Mouse (Mus musculus) kidney, postnatal 25 days (tissue): ENCODE measurements around the gene Rbms2.

Source experiments
- DNase-seq, 2 experiments: peaks; one replicate each; pipeline ENCODE4 v3.0.0; 2021; ENCODE audit warnings: mixed read lengths in 2 of 2

The Rbms2 gene

GRCm38 (mm10) chr10:128133650-128134332 is 46.3 kb downstream of the Rbms2 start:
- DNase-seq: no peak

DNA sequence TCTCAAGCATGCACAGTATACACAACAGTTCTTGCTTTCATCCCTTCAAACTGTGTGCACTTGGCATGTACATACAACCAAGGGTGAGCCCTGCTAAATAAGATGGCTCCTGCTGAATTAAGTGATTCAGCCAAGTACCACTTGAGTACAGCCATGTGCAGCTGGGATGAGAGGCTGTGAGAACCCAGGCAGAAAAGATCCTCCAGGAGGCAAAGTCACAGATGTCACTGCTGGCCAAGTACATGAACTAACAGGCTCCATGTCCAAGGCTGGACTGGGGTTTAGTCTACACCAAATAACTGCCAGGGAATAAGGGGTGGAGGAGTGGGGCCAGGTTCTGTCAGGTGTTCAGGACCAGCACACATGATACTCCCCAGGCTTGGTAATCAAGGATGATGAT is 48.3 kb downstream of the Rbms2 start:
- no peak for DNase-seq

DNA sequence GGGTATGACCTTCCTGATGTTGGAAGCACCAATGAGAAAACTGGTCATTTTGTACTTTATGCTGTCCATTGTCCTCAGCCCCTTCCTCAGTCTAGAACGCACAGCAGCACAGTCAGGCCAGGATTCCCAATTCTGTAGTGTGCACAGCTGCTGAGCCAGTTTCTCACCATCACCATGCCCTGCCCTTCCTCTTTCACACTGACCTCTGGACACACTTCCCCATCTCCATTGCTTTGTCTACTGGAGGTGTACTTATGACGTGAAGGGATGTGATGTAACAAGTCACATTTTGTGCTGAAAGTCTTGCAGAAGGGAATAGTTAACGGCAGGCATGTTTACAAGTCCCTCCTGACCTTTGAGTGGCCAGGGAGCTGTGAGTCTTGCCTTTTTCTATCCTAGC is 48.8 kb downstream of the Rbms2 start:
- no peak for DNase-seq

- DNase-seq: no peak
Measured at GRCm38 (mm10) chr10:128128143-128128542, 52.0 kb downstream of the Rbms2 start.

GRCm38 (mm10) chr10:128127497-128127896 is 52.6 kb downstream of the Rbms2 start:
- DNase-seq: no peak

DNA sequence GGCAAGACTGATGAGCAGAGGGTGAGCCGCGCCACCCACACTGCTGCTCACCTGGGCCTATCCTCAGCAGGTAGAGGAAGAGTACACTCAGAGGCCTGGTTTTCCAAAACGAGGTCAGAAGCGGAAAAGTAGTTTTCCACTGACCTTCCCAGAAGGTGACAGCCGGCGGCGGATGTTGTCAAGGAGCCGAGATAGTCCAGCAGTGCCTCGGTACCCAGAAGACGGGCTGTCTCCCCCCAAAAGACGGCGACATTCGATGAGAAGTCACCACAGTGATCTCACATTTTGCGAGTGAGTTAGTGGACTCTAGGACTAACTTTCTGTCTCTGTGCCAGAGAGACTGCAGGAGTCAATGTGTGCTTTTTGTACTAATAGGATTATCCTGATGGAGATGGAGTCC is 54.1 kb downstream of the Rbms2 start:
- no peak for DNase-seq

DNA sequence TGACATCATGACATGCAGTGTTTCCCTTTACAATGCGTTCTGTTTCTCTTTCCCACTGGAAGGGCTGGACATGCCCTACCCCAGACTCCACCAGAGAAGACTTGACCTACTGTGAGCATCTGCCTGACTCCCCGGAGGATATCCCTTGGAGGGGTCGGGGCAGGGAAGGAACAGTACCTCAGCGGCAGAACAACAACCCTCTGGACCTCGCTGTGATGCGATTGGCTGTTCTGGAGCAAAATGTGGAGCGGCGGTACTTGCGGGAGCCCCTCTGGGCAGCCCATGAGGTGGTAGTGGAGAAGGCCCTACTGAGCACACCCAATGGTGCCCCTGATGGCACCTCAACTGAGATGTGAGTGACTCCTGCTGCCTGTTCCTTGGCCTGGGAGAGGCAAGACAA is 55.3 kb downstream of the Rbms2 start:
- no peak for DNase-seq

GRCm38 (mm10) chr10:128123833-128124232 is 56.3 kb downstream of the Rbms2 start:
- no peak for DNase-seq

GRCm38 (mm10) chr10:128111227-128111626 is 68.9 kb downstream of the Rbms2 start:
- DNase-seq: no peak

- DNase-seq: no peak
Measured at GRCm38 (mm10) chr10:128110103-128110761, 69.9 kb downstream of the Rbms2 start.

DNA sequence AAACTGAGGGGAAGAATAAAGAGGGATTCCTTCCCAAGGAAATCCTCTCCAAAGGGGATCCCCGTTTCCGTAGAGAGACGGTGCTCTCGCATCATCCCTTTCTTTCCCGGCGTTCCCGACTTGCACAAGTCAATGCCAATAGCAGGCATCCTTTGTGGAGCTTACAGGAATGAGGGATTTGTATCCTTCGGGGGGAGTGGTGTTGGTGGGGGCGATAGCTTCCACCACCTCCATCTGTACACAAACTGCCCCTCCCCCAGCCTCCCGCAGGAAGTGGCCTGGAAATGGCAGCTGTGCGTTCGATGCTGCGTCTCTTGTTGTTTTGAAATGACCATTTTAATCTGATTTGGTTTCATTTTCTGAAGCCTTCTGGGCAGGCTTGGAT is 82.5 kb downstream of the Rbms2 start:
- peak; percentile 74 to 80 for DNase-seq

- DNase-seq: peak; percentile 89 to 92
Measured at GRCm38 (mm10) chr10:128096693-128097586, 83.2 kb downstream of the Rbms2 start.

DNA sequence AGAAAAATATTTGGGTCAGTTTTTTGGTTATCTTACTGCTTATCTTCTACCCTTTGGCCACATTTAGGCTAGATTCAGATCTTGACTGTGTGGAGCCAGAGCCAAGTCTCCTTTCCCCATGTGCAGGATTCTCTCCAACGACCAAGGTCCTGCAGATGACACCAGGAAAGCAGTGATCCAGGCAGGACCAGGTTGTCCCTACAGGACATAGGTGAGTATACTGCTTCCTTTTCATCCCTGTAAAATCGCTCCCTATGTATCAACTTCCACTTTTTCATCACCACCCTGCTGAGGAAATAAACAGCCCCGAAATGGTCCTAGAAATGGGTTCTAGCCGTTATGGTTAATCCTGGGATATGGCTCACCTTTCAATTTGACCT is 83.8 kb downstream of the Rbms2 start:
- DNase-seq: no peak

DNA sequence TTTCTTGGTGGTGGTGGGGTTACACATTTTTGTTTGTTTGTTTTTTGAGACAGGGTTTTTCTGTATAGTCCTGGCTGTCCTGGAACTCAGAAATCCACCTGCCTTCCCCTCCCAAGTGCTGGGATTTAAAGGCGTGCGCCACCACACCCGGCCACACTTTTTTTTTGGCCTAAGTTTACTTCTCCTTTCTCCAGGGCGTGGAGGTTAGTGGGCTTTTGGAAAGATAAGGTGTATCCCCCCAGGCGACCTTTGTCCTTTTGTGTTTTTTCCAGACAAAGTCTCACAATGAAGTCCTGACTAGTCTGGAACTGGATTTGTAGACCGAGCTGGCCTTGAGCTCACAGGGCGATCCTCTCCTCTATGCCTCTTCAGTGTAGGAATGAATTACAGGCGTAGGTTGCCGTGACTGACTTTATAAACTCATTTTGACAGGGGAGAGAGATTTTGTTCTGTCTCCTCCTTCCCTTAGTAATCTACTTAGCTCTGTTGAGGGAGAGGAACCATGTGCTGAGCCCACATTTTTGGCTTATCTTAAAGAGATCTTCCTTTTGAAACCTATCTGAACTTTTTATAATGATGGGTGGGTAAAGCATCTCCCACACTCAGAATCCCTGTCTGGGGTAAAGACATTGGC is 85.0 kb downstream of the Rbms2 start:
- DNase-seq: no peak

DNA sequence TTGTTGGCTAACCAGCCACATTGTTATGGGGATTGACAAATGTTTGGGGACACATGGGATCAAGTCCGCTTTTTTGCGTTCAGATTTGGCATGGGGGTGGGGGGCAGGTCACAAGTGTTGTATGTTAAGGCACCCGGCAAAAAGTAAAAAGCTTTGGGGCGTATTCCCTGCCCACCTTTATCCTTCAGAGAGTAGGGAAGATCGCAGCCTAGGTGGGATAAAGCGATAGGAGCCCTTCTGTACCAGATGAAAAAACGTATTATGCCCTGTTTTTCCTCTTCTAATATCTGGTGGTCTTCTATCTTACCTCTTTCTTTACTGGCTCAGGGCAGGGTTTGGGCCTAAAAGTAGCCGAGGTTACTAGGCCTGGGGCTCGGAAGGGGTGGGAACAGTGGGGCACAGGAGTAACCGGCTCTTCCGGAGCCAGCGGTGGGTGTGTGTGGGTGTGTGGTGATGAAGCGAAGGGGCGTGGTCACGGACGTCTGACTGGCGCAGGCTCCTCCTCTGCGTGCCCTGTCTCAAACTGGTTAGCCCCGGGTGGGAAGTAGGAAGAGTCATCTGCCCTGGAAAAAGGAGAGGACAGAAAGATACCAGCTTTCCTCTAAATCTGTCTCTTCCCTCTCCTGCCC is 85.6 kb downstream of the Rbms2 start:
- DNase-seq: peak; percentile 97

DNA sequence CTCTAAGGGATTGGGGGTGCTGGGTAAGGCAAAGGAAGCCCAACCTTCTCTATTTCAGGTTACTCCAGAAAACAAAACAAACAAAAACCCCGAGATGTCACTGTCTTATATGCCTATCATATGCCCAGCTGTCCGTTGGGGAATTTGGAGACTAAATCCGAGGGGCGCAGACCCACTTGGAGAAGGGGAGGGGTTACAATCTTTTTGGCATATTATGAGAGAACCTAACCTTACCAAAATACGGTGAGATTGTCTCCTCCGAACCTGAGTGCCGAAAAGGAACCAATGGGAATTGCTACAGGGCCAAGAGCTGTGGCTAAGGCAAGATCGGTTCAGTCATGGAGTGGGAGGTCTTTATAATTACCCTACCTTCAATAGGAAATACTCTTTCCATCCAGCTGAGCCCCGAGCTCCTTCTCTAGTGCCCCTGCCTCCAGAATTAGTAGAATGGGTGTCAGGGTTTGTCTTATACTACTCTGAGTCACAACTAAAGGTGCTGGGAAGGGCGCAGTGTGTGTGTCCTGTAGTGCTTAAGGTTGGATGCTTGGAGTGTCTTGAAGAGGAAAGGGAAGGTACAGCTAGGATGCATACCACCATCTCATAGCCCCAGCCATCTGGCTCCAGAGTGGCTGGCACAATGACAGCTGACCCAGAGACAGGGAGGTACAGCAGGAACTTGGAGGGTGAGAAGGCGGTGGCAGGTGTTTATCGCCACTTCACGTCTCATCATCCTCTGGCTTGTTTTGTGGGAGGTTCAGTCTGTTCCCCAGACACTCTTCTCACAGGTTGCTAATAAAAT is 86.4 kb downstream of the Rbms2 start:
- DNase-seq: peak; percentile 36 to 53

DNA sequence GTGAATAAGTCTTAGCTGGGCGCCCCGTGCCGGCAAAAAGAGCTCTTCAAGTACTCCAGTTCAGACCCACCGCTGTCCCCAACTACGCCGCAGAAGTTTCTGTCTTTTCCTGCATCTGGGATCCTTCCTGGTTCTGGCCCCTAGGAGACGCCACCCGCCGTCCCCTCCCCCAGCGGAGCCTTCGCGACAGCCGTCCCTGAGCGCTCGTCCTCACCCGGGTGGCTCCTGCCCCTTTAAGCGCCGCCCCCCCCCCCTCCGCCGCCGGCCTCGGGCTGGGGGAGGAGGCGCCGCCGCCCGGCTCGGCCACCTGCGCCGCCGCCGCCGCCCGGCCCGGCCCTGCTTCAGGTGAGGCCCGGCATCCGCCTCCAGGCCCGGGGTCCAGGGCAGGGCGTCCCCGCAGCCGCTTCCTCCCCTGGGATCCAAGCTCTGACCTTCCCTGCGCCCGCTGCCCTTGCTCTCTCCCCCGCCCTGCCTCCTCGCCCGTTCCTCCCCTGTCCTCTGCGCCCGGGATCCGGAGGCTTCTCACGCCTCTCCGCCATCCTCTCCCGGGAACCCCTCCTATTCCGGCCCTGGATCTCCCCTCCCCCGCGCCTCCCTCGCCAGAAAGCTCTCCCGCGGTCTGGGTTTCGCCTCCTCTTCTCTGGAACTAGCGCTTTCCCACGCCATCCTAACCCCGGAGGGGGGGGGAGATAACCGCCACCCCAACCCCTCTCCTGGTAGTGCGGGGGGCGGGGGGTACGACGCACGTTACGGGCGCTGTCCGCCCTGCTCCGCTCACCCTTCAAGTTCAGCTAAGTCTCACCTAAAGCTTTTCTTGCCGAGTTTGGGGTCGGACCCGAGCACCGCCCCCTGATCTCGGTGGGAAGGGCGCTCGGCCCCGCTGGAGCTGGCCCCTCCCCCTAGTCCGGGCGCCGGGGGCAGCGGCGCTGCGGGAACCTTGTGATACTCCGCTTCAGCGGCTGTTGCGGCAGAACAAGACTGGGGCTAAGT is 87.3 kb downstream of the Rbms2 start:
- DNase-seq: peak; percentile 86 to 94

- DNase-seq: peak; percentile 80 to 90
Measured at GRCm38 (mm10) chr10:128091564-128092505, 88.3 kb downstream of the Rbms2 start, which contains the start of gene Baz2a. TSS of gene Baz2a (plus strand) at chr10:128091577.
